Mouse (Mus musculus): Measurements from ENCODE around the gene Kif1b. TPM values are rescaled to one million over a fixed set of nuclear protein-coding genes. Genes with fewer than 3 reads are reported as not detected.
"Not testable (repeated sequence)": the region's sequence is repeated elsewhere in the genome, so short reads cannot be mapped to it uniquely, and the experiment has no call there.

Kif1b gene
- total RNA-seq, 2 experiments from 2014 or later = 448 to 452 TPM

- no peak for DNase-seq (ENCODE audit: low spot score in 2 of 2)
- intact Hi-C loops (cut with DNase I) = no loop called here
These were observed 60.8 kb downstream of the Kif1b start for GRCm38 (mm10) chr4:149246578-149247155.

- intact Hi-C loops (cut with DNase I) = no loop called here
- no peak for DNase-seq (ENCODE audit: low spot score in 2 of 2)
These were observed 70.5 kb downstream of the Kif1b start for GRCm38 (mm10) chr4:149237011-149237410.

- intact Hi-C loops (cut with DNase I) = no loop called here
- no peak for DNase-seq (ENCODE audit: low spot score in 2 of 2)
These were observed 73.6 kb downstream of the Kif1b start for GRCm38 (mm10) chr4:149233938-149234337.

- intact Hi-C loops (cut with DNase I); DNase-seq (ENCODE audit: low spot score in 2 of 2): not testable (repeated sequence)
These were observed 78.8 kb downstream of the Kif1b start for GRCm38 (mm10) chr4:149228682-149229081.

GRCm38 (mm10) chr4:149228256-149228655, 79.2 kb downstream of the Kif1b start:
- no peak for DNase-seq (ENCODE audit: low spot score in 2 of 2)
- intact Hi-C loops (cut with DNase I) = no loop called here

GRCm38 (mm10) chr4:149226311-149226710, 81.2 kb downstream of the Kif1b start:
- intact Hi-C loops (cut with DNase I) = no loop called here

GRCm38 (mm10) chr4:149223453-149223852, 84.0 kb downstream of the Kif1b start:
- no peak for DNase-seq (ENCODE audit: low spot score in 2 of 2)
- intact Hi-C loops (cut with DNase I) = no loop called here

More at GRCm38 (mm10) chr4:149226311-149226710, 81.2 kb downstream of the Kif1b start:
- no peak for DNase-seq (ENCODE audit: low spot score in 2 of 2)

- DNase-seq (ENCODE audit: low spot score in 2 of 2) = no peak
- intact Hi-C loops (cut with DNase I) = no loop called here
These were observed 87.0 kb downstream of the Kif1b start for GRCm38 (mm10) chr4:149220481-149220880.

- peak; percentile 41 to 42 for DNase-seq (ENCODE audit: low spot score in 2 of 2)
These were observed 87.4 kb downstream of the Kif1b start for GRCm38 (mm10) chr4:149220042-149220473.

GRCm38 (mm10) chr4:149219401-149220041, 88.0 kb downstream of the Kif1b start:
- intact Hi-C loops (cut with DNase I) = no loop called here
- no peak for DNase-seq (ENCODE audit: low spot score in 2 of 2)

More at GRCm38 (mm10) chr4:149220042-149220473, 87.4 kb downstream of the Kif1b start:
- intact Hi-C loops (cut with DNase I) = no loop called here

GRCm38 (mm10) chr4:149218476-149218875, 89.0 kb downstream of the Kif1b start:
- intact Hi-C loops (cut with DNase I) = no loop called here

GRCm38 (mm10) chr4:149215982-149216381, 91.5 kb downstream of the Kif1b start:
- DNase-seq (ENCODE audit: low spot score in 2 of 2) = no peak
- intact Hi-C loops (cut with DNase I) = no loop called here

More at GRCm38 (mm10) chr4:149218476-149218875, 89.0 kb downstream of the Kif1b start:
- no peak for DNase-seq (ENCODE audit: low spot score in 2 of 2)

GRCm38 (mm10) chr4:149215397-149215796, 92.1 kb downstream of the Kif1b start:
- DNase-seq (ENCODE audit: low spot score in 2 of 2) = no peak
- intact Hi-C loops (cut with DNase I) = no loop called here

- intact Hi-C loops (cut with DNase I); DNase-seq (ENCODE audit: low spot score in 2 of 2): not testable (repeated sequence)
These were observed 93.0 kb downstream of the Kif1b start for GRCm38 (mm10) chr4:149214468-149214867.

GRCm38 (mm10) chr4:149213466-149213865, 94.0 kb downstream of the Kif1b start:
- no peak for DNase-seq (ENCODE audit: low spot score in 2 of 2)
- intact Hi-C loops (cut with DNase I) = no loop called here

GRCm38 (mm10) chr4:149211441-149211840, 96.1 kb downstream of the Kif1b start:
- DNase-seq (ENCODE audit: low spot score in 2 of 2); intact Hi-C loops (cut with DNase I): not testable (repeated sequence)

- intact Hi-C loops (cut with DNase I) = no loop called here
- no peak for DNase-seq (ENCODE audit: low spot score in 2 of 2)
These were observed 105.0 kb downstream of the Kif1b start for GRCm38 (mm10) chr4:149202467-149202866.

- intact Hi-C loops (cut with DNase I) = no loop called here
- no peak for DNase-seq (ENCODE audit: low spot score in 2 of 2)
These were observed 106.4 kb downstream of the Kif1b start for GRCm38 (mm10) chr4:149201110-149201509.

- DNase-seq (ENCODE audit: low spot score in 2 of 2) = no peak
These were observed 110.3 kb downstream of the Kif1b start for GRCm38 (mm10) chr4:149197180-149197579.

GRCm38 (mm10) chr4:149191103-149191502, 116.4 kb downstream of the Kif1b start:
- intact Hi-C loops (cut with DNase I) = no loop called here
- no peak for DNase-seq (ENCODE audit: low spot score in 2 of 2)

More at GRCm38 (mm10) chr4:149197180-149197579, 110.3 kb downstream of the Kif1b start:
- intact Hi-C loops (cut with DNase I) = no loop called here

GRCm38 (mm10) chr4:149188563-149188962, 118.9 kb downstream of the Kif1b start:
- no peak for DNase-seq (ENCODE audit: low spot score in 2 of 2)
- intact Hi-C loops (cut with DNase I) = no loop called here

Measured in left cerebral cortex, postnatal 36 days (tissue).